Mouse (Mus musculus): ENCODE measurements around the gene Olfr160.

Gene Olfr160

GRCm38 (mm10) chr9:37716150-37716549 lies at the start of gene Olfr160:
Gene Olfr160, minus strand, starts transcription at chr9:37716250.
- DNase-seq (ENCODE audit: low read depth, low spot score): no peak

GRCm38 (mm10) chr9:37762541-37762940 lies 46.5 kb upstream of the Olfr160 start:
- peak; percentile 49 for DNase-seq (ENCODE audit: low read depth, low spot score)

DNA sequence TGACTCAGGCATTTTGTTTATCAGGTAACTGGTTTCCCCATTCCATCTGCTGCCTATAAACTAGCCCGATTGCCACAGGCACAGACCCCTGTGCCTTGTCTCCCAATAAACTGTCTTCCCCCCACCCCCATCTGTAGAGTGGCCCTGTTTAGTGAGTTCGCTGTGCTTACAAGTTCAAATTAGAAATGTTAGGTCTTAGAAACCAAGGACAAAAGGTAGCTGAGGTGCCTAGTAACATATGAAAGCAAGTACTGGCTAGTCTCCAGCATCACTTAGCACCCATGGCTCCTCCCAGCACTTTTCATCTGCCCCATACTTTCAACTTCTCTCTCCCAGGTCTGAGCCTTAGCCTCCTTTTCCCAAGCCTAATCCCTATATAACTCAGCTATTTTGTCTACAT lies 45.7 kb upstream of the Olfr160 start:
- DNase-seq (ENCODE audit: low read depth, low spot score): no peak

GRCm38 (mm10) chr9:37752006-37752405 lies 36.0 kb upstream of the Olfr160 start:
- DNase-seq (ENCODE audit: low read depth, low spot score): no peak

GRCm38 (mm10) chr9:37751467-37751866 lies 35.4 kb upstream of the Olfr160 start:
- peak; percentile 37 for DNase-seq (ENCODE audit: low read depth, low spot score)

- peak; percentile 75 for DNase-seq (ENCODE audit: low read depth, low spot score)
These were observed 34.4 kb upstream of the Olfr160 start for GRCm38 (mm10) chr9:37750319-37751075.

DNA sequence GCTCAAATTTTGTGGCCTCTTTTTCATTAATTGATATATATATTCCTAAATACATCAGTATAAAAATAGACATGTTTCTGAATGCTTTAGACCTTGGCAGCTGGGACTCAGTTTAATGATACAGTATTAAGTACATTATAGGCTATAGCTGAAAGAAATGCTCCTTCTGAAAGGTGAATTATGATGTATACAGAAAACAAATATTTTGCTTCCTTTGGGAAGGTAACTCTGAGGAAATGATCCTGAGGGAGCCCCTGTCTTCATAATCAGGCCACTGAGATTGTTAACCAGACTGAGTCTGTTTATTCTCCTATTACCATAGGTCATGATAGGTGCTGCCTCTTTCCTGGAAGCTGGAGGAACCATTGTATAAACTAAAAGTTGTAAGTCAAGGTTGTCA lies 28.8 kb upstream of the Olfr160 start, which contains the start of gene Olfr874:
TSS of gene Olfr874 (plus strand) at position 301 of the 400 bp plus-strand sequence.
- no peak for DNase-seq (ENCODE audit: low read depth, low spot score)

DNA sequence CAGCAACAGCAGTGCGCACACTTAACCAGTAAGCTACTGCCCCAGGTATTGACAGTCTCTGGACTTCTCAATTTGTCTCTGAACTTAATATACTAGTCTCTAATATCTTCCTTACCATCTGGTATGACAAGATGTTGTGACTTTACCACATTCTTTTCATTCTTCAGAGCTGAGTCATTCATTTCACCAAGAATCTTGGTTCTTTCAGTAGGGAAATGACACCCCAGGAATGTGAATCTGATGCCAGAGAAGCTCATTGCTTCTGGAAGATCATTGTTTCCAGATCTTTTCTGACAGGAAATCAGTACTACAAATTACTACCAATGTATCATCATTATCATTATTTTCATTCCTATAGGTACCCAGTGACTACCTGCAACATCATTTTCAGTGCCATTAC lies 18.3 kb upstream of the Olfr160 start:
- DNase-seq (ENCODE audit: low read depth, low spot score): no peak

GRCm38 (mm10) chr9:37689970-37690686 lies 25.9 kb downstream of the Olfr160 start:
- peak; percentile 45 for DNase-seq (ENCODE audit: low read depth, low spot score)

DNA sequence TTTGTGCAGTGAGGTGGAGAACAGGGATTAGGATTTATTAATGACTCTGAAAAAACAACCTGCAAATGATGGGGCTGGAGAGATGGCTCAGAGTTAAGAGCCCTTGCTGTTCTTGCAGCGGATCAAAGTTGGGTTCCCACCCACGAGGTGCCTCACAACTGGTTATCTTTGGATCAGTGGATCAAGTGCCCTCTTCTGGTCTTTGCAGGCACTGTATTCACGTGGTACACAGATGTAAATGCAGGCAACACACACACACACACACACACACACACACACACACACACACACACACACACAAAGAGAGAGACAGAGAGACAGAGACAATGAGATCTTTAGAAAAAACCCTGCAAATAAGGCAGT lies 28.1 kb downstream of the Olfr160 start:
- DNase-seq (ENCODE audit: low read depth, low spot score): peak; percentile 58

GRCm38 (mm10) chr9:37687288-37687940 lies 28.6 kb downstream of the Olfr160 start:
- DNase-seq (ENCODE audit: low read depth, low spot score): no peak

GRCm38 (mm10) chr9:37681123-37681522 lies 34.9 kb downstream of the Olfr160 start:
- DNase-seq (ENCODE audit: low read depth, low spot score): no peak

GRCm38 (mm10) chr9:37675287-37675686 lies 40.8 kb downstream of the Olfr160 start:
- DNase-seq (ENCODE audit: low read depth, low spot score): no peak

DNA sequence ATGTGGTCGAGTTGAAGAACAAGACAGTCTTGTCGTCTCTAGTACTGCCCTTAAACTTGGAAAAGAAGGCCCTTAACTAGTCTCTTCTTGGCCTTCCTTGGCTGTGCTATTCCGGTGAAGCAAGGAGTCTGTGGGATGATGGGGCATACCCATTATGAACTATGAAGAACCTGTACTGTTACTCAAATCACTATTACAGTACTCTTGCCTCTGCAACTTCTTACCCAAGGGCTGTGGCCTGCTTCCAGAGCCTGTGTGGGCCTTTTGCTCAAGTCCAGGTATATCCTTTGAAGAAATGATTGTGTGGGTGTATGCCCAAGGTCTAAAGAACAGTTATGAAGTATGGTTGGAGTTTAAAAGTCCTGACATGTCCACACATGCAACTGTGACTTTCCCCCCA lies 45.8 kb downstream of the Olfr160 start:
- no peak for DNase-seq (ENCODE audit: low read depth, low spot score)

- DNase-seq (ENCODE audit: low read depth, low spot score): no peak
These were observed 46.4 kb downstream of the Olfr160 start for GRCm38 (mm10) chr9:37669678-37670077.

GRCm38 (mm10) chr9:37669115-37669514 lies 46.9 kb downstream of the Olfr160 start, which contains the start of gene Panx3:
Gene Panx3, minus strand, starts transcription at chr9:37669235.
- DNase-seq (ENCODE audit: low read depth, low spot score): no peak

- no peak for DNase-seq (ENCODE audit: low read depth, low spot score)
These were observed 50.0 kb downstream of the Olfr160 start for GRCm38 (mm10) chr9:37666045-37666444.

DNA sequence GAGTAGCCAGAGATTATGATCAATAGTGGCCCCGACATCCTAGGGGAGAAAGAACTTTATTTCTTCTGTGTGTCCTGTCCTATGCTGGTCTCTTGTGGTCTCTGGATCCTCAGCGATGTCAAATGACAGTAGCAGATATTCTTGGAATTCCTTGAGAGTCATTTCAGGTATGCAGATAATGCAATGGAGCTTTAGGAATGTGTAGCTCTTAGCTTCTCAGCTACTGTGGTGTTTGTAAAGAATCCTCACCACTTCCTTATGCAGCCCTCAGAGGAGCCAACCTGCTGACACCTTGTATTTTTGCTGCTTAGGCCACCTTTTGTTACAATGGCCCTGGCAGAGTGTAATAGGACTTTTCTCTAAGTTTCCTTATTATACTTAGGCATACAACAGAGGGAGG lies 51.4 kb downstream of the Olfr160 start:
- no peak for DNase-seq (ENCODE audit: low read depth, low spot score)

GRCm38 (mm10) chr9:37663210-37663609 lies 52.8 kb downstream of the Olfr160 start:
- no peak for DNase-seq (ENCODE audit: low read depth, low spot score)

GRCm38 (mm10) chr9:37659413-37659812 lies 56.6 kb downstream of the Olfr160 start:
- no peak for DNase-seq (ENCODE audit: low read depth, low spot score)
